Mouse (Mus musculus): ENCODE results near the gene Ifitm1.
"Not testable (repeated sequence)": the region's sequence is repeated elsewhere in the genome, so short reads cannot be mapped to it uniquely, and the experiment has no call there.

Ifitm1 gene

GRCm38 (mm10) chr7:141017824-141018223 is 50.8 kb downstream of the Ifitm1 start, which contains the start of gene Ifitm6:
Ifitm6 (minus strand) TSS chr7:141017924.
- not testable (repeated sequence) for DNase-seq (ENCODE audit: low spot score)

- no peak for DNase-seq (ENCODE audit: low spot score)
Observed at GRCm38 (mm10) chr7:141019028-141019427, 52.0 kb downstream of the Ifitm1 start.
